Mouse (Mus musculus): ENCODE results near the gene Vcp. TPM values are rescaled to one million over a fixed set of nuclear protein-coding genes. Genes with fewer than 3 reads are reported as not detected.

Gene Vcp
- polyA plus RNA-seq, 2 experiments, result 80.0 to 176 TPM

DNA sequence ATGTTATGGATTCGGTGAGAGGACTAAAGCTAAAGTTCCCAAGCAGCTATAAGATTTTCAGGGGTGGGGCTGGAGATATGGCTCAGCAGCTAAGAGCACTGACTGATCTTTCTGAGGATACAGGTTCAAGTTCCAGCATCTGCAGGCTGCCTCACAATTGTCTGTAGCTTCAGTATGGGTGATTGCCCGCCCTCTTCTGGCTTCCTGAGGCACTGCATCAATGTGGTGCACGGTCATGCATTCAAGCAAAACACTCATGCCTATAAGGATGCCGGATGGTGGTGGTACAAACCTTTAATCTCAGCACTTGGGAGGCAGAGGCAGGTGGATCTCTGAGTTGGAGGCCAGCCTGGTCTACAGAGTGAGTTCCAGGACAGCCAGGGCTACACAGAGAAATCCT is 38.7 kb downstream of the Vcp start:
- ATAC-seq (ENCODE audit: insufficient read depth), result no peak
- H3K27ac ChIP-seq, result no peak overlapping the region

GRCm38 (mm10) chr4:42959382-42959781 is 40.9 kb downstream of the Vcp start:
- Histone ChIP-seq H3K36me3 (replicated peaks; ENCODE audit: control insufficient read depth, insufficient read depth, low read depth) (no peaks in the 10 kb centered on the region), H3K9me3 (ENCODE audit: control insufficient read depth, low read length) (no peaks in the 10 kb centered on the region), H3K27ac (no peak overlapping the region), H3K4me1 (replicated peaks; ENCODE audit: control insufficient read depth in 2 of 2, insufficient read depth in 2 of 2, low read length in 1 of 2) (no peaks in the 10 kb centered on the region), H3K9ac (replicated peaks) (no peak overlapping the region), H3K4me3 (ENCODE audit: insufficient read depth in 1 of 2, low read depth in 2 of 2, low read length in 2 of 2) (no peak overlapping the region), H3K27me3 (ENCODE audit: control insufficient read depth, insufficient read depth, low read length) (no peaks in the 10 kb centered on the region), H3K4me2 (ENCODE audit: low read depth) (no peak overlapping the region)
- no peak for ATAC-seq (ENCODE audit: insufficient read depth)
- DNase-seq (ENCODE audit: low read depth in 3 of 3, low spot score in 3 of 3), result no peak
- 38% methylated on average over 4 of the region's 4 CpGs for WGBS (ENCODE audit: insufficient replicate concordance)
- TF ChIP-seq CTCF (IDR thresholded peaks at IDR 0.05; ENCODE audit: low read depth) (no peak), EP300 (IDR thresholded peaks at IDR 0.05; ENCODE audit: low read depth) (no peak)

More for the DNA sequence above, 38.7 kb downstream of the Vcp start:
- Histone ChIP-seq H3K4me1 (replicated peaks; ENCODE audit: control insufficient read depth in 2 of 2, insufficient read depth in 2 of 2, low read length in 1 of 2) (peaks cover 0 to 2% of the 10 kb centered on the region in 2 experiments; a peak in 1 of 4 replicates), H3K9me3 (ENCODE audit: control insufficient read depth, low read length) (no peaks in the 10 kb centered on the region), H3K36me3 (replicated peaks; ENCODE audit: control insufficient read depth, insufficient read depth, low read depth) (no peaks in the 10 kb centered on the region), H3K9ac (replicated peaks) (no peak overlapping the region), H3K4me2 (ENCODE audit: low read depth) (no peak overlapping the region), H3K27me3 (ENCODE audit: control insufficient read depth, insufficient read depth, low read length) (no peaks in the 10 kb centered on the region), H3K4me3 (ENCODE audit: insufficient read depth in 1 of 2, low read depth in 2 of 2, low read length in 2 of 2) (no peak overlapping the region)
- peak; percentile 84 for TF ChIP-seq CTCF (IDR thresholded peaks at IDR 0.05; ENCODE audit: low read depth)
- TF ChIP-seq EP300 (IDR thresholded peaks at IDR 0.05; ENCODE audit: low read depth), result no peak
- DNase-seq (ENCODE audit: low read depth in 3 of 3, low spot score in 3 of 3), result peak in 1 of 3 experiments; percentile 22
- 20% methylated on average over 4 of the region's 4 CpGs for WGBS (ENCODE audit: insufficient replicate concordance)

- no peak for ATAC-seq (ENCODE audit: insufficient read depth)
- Histone ChIP-seq H3K4me2 (ENCODE audit: low read depth) (no peak overlapping the region), H3K36me3 (replicated peaks; ENCODE audit: control insufficient read depth, insufficient read depth, low read depth) (no peaks in the 10 kb centered on the region), H3K9ac (replicated peaks) (no peak overlapping the region), H3K9me3 (ENCODE audit: control insufficient read depth, low read length) (no peaks in the 10 kb centered on the region), H3K27me3 (ENCODE audit: control insufficient read depth, insufficient read depth, low read length) (no peaks in the 10 kb centered on the region), H3K4me1 (replicated peaks; ENCODE audit: control insufficient read depth in 2 of 2, insufficient read depth in 2 of 2, low read length in 1 of 2) (no peaks in the 10 kb centered on the region), H3K4me3 (ENCODE audit: insufficient read depth in 1 of 2, low read depth in 2 of 2, low read length in 2 of 2) (no peak overlapping the region), H3K27ac (no peak overlapping the region)
- TF ChIP-seq CTCF (IDR thresholded peaks at IDR 0.05; ENCODE audit: low read depth), result no peak
- TF ChIP-seq EP300 (IDR thresholded peaks at IDR 0.05; ENCODE audit: low read depth), result no peak
- no peak for DNase-seq (ENCODE audit: low read depth in 3 of 3, low spot score in 3 of 3)
- WGBS (ENCODE audit: insufficient replicate concordance), result 53% methylated on average over 8 of the region's 8 CpGs
Measured at GRCm38 (mm10) chr4:42958942-42959341, 41.4 kb downstream of the Vcp start.

DNA sequence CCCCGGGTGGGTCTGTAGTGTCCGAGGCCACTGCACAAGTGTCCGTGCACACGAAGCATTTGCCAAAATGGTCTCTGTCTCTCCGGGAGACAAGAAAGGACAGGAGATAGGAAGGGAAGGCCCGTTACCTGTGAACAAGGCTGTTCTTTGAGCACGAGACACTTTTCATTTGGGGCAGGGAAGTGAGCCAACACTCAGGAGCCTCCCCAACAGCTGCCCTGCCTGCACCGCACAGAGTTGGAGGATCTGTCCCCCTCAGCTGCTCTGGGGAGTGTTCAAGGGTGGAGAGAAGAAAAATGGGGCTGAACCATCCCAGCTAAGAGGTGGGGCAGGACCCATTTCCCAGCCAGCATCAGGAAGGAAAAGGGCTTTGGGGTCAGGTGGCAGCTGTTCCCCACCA is 42.3 kb downstream of the Vcp start:
- Histone ChIP-seq H3K27me3 (ENCODE audit: control insufficient read depth, insufficient read depth, low read length) (no peaks in the 10 kb centered on the region), H3K9ac (replicated peaks) (no peak overlapping the region), H3K36me3 (replicated peaks; ENCODE audit: control insufficient read depth, insufficient read depth, low read depth) (no peaks in the 10 kb centered on the region), H3K27ac (no peak overlapping the region), H3K4me2 (ENCODE audit: low read depth) (no peak overlapping the region), H3K9me3 (ENCODE audit: control insufficient read depth, low read length) (no peaks in the 10 kb centered on the region), H3K4me3 (ENCODE audit: insufficient read depth in 1 of 2, low read depth in 2 of 2, low read length in 2 of 2) (no peak overlapping the region), H3K4me1 (replicated peaks; ENCODE audit: control insufficient read depth in 2 of 2, insufficient read depth in 2 of 2, low read length in 1 of 2) (no peaks in the 10 kb centered on the region)
- 70% methylated on average over 8 of the region's 8 CpGs for WGBS (ENCODE audit: insufficient replicate concordance)
- ATAC-seq (ENCODE audit: insufficient read depth) (no peak), DNase-seq (ENCODE audit: low read depth in 3 of 3, low spot score in 3 of 3) (no peak)
- no peak for TF ChIP-seq CTCF (IDR thresholded peaks at IDR 0.05; ENCODE audit: low read depth)
- no peak for TF ChIP-seq EP300 (IDR thresholded peaks at IDR 0.05; ENCODE audit: low read depth)

DNA sequence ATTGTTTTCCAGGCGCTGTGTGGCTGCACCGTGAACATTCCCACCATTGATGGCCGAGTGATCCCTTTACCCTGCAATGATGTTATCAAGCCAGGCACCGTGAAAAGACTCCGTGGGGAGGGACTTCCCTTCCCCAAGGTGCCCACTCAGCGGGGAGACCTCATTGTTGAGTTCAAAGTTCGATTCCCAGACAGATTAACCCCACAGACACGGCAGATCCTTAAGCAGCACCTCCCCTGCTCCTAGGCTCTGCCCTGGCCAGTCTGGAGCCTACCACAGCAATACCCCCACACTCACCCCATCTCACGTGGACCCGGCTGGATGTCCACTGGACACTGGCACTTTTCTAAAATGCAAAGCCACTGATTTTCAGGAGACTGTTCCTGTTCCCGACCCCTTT is 43.0 kb downstream of the Vcp start:
- 62% methylated on average over 11 of the region's 11 CpGs for WGBS (ENCODE audit: insufficient replicate concordance)
- H3K4me1 ChIP-seq (replicated peaks; ENCODE audit: control insufficient read depth in 2 of 2, insufficient read depth in 2 of 2, low read length in 1 of 2), result no peaks in the 10 kb centered on the region
- H3K4me2 ChIP-seq (ENCODE audit: low read depth), result no peak overlapping the region
- no peak overlapping the region for H3K9ac ChIP-seq (replicated peaks)
- no peak overlapping the region for H3K27ac ChIP-seq
- no peaks in the 10 kb centered on the region for H3K27me3 ChIP-seq (ENCODE audit: control insufficient read depth, insufficient read depth, low read length)
- H3K9me3 ChIP-seq (ENCODE audit: control insufficient read depth, low read length), result no peaks in the 10 kb centered on the region
- DNase-seq (ENCODE audit: low read depth in 3 of 3, low spot score in 3 of 3) (no peak), ATAC-seq (ENCODE audit: insufficient read depth) (no peak)
- TF ChIP-seq EP300 (IDR thresholded peaks at IDR 0.05; ENCODE audit: low read depth) (no peak), CTCF (IDR thresholded peaks at IDR 0.05; ENCODE audit: low read depth) (no peak)
- no peaks in the 10 kb centered on the region for H3K36me3 ChIP-seq (replicated peaks; ENCODE audit: control insufficient read depth, insufficient read depth, low read depth)
- no peak overlapping the region for H3K4me3 ChIP-seq (ENCODE audit: insufficient read depth in 1 of 2, low read depth in 2 of 2, low read length in 2 of 2)

Measured in liver, embryonic 14.5 days (tissue).